Mouse (Mus musculus) layer of hippocampus, adult 11-12 months (tissue): ENCODE data around the gene Tbc1d22a.

Source experiments
- DNase-seq: peaks from one replicate; pipeline ENCODE4 v3.0.0; 2022; ENCODE audit warnings: low spot score

Tbc1d22a gene

DNA sequence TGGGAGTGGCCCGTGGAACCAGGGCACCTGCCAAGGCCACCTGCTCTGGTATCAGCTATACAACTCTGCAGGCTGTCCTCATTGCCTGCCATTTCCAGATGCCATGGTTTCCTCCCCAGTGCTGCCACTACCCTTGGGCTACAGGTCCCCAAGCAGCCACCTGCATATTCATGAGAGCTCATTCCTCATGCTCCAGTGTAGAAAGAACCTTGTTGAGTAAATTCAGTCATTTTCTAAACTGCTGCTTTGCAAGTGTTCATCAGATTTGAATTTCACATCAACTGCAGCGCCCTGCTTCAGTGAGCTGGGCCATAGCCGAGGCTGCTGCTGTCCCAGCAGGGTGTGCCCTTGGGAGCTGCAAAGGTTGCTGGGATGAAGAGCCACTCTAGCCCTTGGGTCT is 174.3 kb downstream of the Tbc1d22a start:
- DNase-seq: no peak

- no peak for DNase-seq
Measured at GRCm38 (mm10) chr15:86404866-86405265, 190.6 kb downstream of the Tbc1d22a start.

- DNase-seq: peak; percentile 49
Measured at GRCm38 (mm10) chr15:86405527-86405926, 191.3 kb downstream of the Tbc1d22a start.

DNA sequence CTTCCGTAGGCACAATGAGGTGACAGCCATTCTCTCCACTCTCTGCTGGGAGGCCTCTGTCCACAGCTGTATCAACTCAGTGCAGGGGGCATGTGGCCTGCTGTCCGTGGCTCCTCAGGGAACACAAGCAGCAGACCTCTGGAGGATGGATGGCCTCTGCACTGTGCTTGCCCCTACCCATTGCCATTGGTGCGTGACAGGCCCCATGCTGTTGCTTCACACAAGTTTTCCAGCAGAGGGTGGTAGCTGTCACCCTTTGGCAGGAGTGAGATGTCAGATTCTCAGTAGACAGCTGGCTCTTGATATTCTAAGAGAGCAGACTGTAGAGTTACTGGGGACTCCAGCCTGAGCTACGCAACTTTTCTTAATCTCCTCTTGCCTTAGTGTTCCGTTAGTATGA is 195.1 kb downstream of the Tbc1d22a start:
- peak; percentile 40 for DNase-seq

GRCm38 (mm10) chr15:86411532-86412080 is 197.3 kb downstream of the Tbc1d22a start:
- no peak for DNase-seq

DNA sequence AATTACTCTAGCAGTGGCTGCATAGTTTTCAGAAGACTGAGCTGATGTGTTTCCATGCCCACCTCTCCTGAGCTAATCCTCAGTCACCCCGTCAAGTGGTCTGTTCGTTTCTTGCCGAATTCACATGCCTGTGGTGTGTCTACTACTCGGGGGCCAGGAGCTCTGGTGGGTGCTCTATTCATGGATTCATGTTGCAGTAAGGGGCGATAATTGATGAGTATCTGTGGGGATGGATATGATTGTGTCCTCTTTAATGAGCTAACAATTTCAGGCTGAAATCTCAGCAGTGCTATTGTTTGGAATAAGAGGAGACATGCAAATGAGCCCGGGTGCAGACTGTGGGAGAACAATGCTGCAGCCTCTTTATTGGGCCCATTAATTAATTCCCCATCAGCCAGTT is 201.7 kb downstream of the Tbc1d22a start:
- no peak for DNase-seq

DNA sequence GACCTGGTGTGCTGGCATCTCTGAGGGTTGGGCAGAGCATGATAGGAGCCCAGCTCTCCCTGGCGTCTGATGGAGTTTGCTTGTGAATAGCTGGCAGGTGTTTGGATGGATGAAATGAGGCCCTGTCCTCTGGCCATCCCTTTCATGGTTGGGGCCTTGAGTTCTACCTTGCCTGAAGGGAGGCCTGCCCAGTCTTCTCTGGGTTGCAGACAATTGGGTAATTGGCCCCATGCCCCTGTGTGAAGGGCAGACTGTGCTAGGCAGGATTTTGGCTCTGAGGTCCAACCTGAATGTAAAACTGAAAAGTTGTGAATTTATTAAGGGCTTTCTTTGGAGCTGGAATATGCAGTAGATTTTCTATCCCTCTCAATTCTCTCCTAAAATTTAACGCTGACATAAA is 204.2 kb downstream of the Tbc1d22a start:
- no peak for DNase-seq

GRCm38 (mm10) chr15:86419620-86420019 is 205.4 kb downstream of the Tbc1d22a start:
- peak; percentile 29 for DNase-seq

DNA sequence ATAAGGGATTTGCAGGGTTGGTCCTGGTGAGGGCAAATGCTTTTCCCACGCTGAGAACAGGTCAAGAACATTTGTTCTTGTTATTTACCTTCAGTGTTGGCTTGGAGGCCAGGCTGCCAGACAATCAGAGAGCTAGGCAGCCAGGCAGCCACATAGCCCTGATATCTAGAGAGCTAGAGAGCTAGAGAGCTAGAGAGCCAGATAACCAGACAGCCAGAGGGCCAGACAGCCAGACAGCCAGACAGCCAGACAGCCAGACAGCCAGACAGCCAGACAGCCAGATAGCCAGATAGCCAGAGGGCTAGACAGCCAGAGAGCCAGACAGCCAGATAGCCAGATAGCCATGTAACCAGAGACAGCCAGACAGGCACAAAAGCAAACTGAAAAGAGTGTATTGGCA is 208.6 kb downstream of the Tbc1d22a start:
- DNase-seq: no peak

GRCm38 (mm10) chr15:86423884-86424283 is 209.6 kb downstream of the Tbc1d22a start:
- no peak for DNase-seq

- DNase-seq: no peak
Measured at GRCm38 (mm10) chr15:86424971-86425370, 210.7 kb downstream of the Tbc1d22a start.

DNA sequence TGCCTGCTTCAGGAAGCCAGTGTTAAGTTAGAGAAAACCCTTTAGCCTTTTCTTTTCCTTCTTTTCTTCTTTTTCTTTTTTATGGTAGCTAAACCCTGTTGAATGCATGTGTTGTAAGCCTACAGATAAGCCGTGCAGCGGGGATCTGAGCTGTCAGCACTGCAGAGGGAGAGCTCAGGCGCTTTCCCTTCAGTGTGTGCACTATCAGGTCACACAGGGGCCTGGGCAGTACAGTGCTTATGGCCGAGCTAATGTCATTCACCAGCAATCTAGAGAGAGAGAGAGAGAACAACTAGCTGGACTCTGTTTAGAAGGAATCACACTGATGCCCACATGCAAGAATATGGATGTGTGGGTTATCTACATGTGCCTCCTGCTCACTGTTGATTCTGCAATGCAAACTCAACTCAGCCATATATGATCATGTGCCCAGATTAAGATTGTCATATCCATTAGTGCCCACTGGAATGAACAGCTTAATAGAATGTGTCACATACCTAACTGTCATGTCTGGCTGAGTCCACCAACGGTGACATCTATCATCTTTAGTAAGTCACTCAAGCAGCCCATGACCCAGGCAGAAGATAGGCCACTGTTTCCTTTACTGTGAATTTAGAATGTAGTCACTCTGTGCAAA is 212.2 kb downstream of the Tbc1d22a start:
- no peak for DNase-seq

- no peak for DNase-seq
Measured at GRCm38 (mm10) chr15:86427439-86427838, 213.2 kb downstream of the Tbc1d22a start.

DNA sequence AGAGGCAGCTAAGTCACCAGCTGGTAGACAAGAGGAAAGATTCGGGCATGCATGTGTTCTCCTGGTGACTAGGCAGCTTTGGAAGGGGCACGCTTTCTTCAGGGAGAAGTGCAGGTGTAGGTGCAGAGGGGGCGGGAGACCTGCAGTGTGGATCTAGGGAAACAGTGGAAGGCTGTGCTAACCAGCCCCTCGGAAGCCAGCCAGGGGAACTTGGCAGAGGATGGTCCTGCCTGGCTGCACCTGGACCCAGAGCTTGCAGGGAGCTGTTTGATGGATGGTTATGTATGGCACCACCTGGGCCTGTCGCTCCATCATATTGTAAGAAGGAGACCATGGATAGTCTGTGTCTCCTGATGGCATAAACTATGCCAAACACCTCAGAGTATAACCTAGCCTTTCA is 214.2 kb downstream of the Tbc1d22a start:
- peak; percentile 43 for DNase-seq

DNA sequence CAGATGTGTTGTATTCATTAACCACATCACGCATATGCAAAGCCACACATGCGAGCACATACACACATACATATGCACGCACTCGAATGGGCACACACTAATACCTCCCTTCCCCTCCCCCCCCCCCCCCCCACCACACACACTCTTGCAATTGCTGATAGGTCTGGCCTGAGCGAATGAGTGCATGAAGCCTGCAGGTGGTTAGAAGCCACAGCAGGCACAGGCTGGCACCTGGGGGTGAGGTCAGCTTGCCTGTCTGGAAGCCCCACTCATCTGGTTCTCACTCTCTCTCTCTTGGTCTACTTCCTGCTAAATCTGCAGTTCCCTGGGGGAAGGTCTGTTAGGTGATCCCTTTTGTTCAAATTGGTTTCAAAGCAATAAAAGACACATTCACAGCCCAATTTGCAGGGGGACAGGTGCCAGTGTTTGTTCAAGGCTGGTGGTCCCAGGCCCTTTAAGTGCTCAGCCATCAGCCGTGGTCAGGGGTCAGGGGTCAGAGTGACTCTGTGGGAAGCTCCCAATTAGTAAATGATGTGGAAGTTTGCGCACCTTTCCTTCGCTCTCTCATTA is 215.6 kb downstream of the Tbc1d22a start:
- no peak for DNase-seq

- DNase-seq: no peak
Measured at GRCm38 (mm10) chr15:86431539-86432080, 217.4 kb downstream of the Tbc1d22a start.

GRCm38 (mm10) chr15:86432791-86433190 is 218.5 kb downstream of the Tbc1d22a start:
- DNase-seq: no peak

GRCm38 (mm10) chr15:86433378-86433777 is 219.1 kb downstream of the Tbc1d22a start:
- no peak for DNase-seq

- DNase-seq: no peak
Measured at GRCm38 (mm10) chr15:86434241-86434640, 220.0 kb downstream of the Tbc1d22a start.

DNA sequence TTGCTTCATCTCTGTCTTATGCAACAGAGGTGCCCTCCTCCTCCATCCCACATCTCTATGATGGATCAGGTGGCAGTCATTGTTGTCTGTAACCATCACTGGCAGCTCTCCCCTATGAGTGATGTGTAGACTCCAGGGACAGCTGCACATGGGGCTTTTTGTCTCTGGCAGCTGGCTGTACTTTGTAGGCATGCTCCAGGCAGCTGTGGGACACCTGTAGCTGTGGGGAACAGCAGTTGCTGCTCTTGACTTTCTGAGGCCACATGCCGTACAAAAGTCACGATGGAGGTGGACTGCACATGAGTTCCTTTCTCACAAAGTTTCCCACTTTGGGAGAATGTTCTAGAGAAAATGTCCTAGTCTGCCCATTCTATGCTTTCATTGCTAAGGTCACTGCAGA is 223.1 kb downstream of the Tbc1d22a start:
- DNase-seq: no peak

- DNase-seq: no peak
Measured at GRCm38 (mm10) chr15:86439015-86439796, 224.9 kb downstream of the Tbc1d22a start.

DNA sequence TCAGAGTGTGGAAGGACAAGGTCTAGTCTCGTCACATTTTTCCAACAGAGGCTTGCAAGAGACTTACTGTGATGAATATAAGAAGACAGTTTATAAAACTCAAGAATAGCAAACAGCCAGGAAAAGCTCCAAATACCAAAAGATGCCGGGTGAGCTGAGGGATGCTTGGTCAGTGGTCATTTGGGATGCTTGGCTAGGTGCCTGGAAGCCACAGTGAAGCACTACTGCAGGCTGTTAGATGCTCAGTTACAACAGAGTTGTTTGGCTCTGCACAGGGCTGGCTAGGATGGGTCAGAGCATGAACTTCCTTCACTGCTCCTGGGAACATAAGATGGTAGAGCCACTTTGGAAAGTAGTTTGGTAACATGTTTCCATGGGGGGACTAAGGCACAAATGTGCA is 230.0 kb downstream of the Tbc1d22a start:
- DNase-seq: no peak

DNA sequence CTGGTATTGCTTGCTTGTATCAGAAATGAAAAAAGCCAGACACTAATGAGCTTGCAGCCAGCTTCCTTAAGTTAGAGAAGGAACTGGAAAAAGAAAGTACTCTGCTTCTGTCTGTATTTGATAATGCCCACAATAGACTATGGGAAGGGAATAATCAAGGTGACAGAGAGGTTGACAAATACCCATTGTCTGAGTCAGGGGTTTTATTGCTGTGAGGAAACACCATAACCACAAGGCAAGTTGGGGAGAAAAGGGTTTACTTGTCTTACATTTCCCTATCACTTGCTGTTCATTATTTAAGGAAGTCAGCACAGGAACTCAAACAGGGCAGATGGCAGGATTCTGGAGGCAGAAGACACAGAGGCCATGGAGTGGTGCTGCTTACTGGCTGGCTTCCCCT is 231.8 kb downstream of the Tbc1d22a start:
- no peak for DNase-seq
